Mouse (Mus musculus): Measurements from ENCODE around the gene Snhg11. TPM values are rescaled to one million over a fixed set of nuclear protein-coding genes. Genes with fewer than 3 reads are reported as not detected.

The Snhg11 gene
- total RNA-seq, 1 experiment from 2014 or later: not detected

DNA sequence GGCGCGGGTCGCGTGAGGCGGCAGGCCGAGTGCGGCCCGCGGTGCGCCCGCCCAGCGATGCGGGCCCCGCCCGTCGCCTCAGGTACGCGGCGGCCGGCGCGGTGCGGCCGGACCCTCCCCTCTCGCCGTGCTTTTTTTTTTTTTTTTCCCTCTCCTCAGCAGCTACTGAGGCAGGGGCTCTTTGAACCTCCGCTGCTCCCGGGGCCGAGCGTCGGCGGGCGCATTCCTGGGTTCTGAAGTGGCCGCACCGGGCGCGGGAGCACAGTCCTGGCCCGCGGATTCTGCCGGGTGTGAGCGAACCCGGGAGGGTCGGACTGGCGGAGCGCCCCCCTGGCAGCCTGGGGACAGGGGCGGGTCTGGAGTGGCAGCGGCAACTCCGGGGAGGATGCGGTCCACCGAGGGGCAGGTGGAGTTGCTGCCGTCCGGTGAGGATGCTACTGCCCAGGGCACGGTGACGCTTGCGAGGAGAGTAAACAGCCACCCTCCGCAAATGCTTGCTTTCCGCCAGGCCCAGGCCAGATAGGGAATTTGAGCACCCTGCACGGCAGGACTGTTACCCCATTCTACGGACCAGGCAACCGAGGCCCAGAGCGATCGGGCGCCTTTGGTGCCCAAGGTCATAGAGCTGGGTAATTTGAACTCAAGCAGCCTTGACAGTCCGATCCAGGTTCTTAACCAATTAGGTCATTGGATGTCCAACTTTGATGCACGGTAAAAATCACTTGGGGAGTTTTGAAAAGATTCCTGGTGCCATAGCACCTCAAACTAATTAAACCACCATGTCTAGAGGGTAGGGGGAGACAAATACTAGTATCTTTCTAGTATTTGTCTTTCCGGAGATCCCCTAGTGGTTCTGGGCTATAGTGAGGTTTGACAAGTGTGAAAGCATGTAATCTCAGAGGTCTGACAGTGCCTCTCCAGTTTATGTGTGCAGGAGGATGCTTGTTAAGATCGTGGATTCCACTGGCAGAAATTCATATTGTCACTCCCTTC is 34.9 kb downstream of the Snhg11 start:
- ATAC-seq (replicated peaks; ENCODE audit: insufficient number of reproducible peaks, low FRiP score, low TSS enrichment, poor library complexity, severe bottlenecking): peak; percentile 23

DNA sequence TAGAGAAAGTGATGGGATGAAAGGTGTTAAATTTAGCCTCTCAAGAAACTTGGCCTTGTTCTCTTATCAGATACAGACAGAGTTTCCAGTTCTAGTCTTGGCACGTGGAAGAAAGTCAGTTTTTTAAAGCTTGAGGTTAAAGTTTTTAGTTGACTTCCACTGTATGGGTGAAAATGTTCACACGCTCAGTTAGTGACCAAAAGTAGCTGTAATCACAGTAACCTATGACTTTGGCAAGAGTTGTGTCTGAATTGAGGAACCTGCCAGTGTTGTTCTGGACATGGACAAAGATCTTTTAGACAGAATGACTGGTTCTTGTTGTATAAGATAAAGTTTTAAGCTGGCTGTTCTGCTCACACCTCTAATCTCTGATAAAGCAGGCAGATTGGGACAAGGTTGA is 37.8 kb downstream of the Snhg11 start:
- no peak for ATAC-seq (replicated peaks; ENCODE audit: insufficient number of reproducible peaks, low FRiP score, low TSS enrichment, poor library complexity, severe bottlenecking)

DNA sequence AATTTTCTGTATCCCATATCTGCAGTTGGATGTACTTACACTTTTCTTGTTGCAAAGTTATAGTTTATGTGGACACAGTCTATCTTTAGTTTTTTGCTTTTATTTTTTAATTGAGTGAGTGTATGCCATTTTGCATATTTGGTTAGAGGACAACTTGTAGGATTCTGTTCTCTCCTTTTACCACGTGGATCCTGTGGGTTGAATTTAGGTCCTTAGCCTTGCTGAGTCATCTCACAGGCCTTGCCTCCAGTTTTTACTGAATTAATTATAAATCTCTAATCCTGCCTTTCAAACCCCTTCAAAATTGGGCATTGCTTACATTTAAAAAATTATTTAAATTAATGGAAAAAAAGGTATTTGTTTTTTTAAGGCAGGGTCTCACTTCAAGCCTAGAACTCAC is 40.4 kb downstream of the Snhg11 start:
- no peak for ATAC-seq (replicated peaks; ENCODE audit: insufficient number of reproducible peaks, low FRiP score, low TSS enrichment, poor library complexity, severe bottlenecking)

DNA sequence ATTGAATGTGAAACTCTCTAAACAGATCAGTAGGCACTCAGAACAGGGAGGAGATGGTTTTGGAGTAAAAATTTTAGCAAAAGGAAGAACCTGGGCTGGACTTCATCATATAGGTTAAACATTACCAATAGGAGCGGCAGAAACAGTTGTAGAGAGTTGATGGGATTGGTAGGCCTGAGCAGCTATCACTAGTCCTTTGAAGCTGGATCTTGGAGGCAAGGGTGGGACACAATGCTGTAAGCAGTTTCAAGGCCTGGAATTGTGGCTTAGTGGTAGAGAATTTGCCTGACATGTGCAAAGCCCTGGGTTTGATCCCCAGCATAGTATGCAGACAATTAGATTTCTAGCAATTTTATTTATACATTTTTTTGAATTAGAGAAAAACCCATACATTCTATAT is 43.2 kb downstream of the Snhg11 start:
- no peak for ATAC-seq (replicated peaks; ENCODE audit: insufficient number of reproducible peaks, low FRiP score, low TSS enrichment, poor library complexity, severe bottlenecking)

Other genes with a start within 250 kb of the Snhg11 start
- gene Tgm2, start 229.2 kb upstream of the Snhg11 start, total RNA-seq (2017): 131 to 275 TPM (median 210 TPM) in 3 replicates
- not detected in 3 replicates for gene D630003M21Rik, start 146.4 kb upstream of the Snhg11 start, total RNA-seq (2017)
- gene Bpi, start 117.5 kb upstream of the Snhg11 start, total RNA-seq (2017): not detected in 3 replicates
- 0.48 to 0.49 TPM in 2 of 3 replicates, not detected in the other for gene Lbp, start 69.1 kb upstream of the Snhg11 start, total RNA-seq (2017)
- gene Ralgapb, start 34.2 kb downstream of the Snhg11 start, total RNA-seq (2017): 39.3 to 60.9 TPM (median 51.9 TPM) in 3 replicates
- gene Adig, start 127.0 kb downstream of the Snhg11 start, total RNA-seq (2017): not detected in 3 replicates
- not detected in 3 replicates for gene Arhgap40, start 137.2 kb downstream of the Snhg11 start, total RNA-seq (2017)
- not detected in 3 replicates for gene Slc32a1, start 235.1 kb downstream of the Snhg11 start, total RNA-seq (2017)
- gene Actr5, start 249.2 kb downstream of the Snhg11 start, total RNA-seq (2017): 22.5 to 30.7 TPM (median 30.6 TPM) in 3 replicates

Data from monocyte, adult 5-6 weeks (primary cell).